Mouse (Mus musculus): ENCODE results near the gene Ralgps2.

DNA sequence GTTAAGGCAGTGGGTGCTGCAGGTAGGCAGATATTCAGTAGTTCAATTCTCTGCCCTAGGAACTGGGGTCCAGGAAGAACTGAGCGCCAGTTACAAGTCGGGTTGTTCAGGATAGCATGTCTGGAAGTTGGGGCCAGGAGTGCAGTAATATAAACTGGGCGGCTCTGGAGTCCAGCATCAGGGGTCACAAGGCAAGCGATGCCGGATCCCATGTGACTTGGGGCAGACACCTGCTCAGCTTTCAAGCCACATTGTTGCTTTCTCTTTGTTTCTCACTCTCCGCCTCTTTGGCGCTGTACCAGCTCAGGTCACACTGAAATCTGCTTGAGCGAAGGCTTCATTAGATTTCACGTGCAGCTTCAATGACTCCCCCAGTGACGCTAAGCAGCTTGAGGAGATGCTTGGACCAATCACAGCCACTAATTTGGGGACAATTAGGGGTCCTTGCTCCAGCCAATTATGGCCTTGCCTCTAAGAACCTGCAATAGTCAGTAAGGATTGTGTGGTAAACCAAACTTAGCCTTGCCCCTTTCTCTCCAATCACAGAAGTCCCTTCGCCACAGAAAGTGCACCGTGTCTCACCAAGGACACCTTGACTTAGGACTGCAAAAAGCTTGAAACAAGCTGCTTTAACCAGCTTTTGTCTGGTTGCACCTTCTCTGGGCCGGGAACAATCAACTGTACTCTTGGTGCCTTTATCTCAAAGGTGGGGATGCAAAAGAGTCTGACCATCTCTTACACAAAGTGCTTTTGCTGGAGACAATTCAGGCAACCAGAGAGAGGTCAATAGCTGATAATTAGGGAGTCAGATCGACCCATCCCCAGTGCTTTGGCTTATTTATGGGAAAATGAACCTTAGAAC lies 43.8 kb upstream of the Ralgps2 start:
- no peak for TF ChIP-seq CTCF (IDR thresholded peaks at IDR 0.05; ENCODE audit: control insufficient read depth, insufficient read depth, low read length)
- no peak for TF ChIP-seq POLR2A (IDR thresholded peaks at IDR 0.05; ENCODE audit: borderline replicate concordance, control insufficient read depth, low read depth, low read length)

All from bone marrow, adult 2 months (tissue).